Mouse (Mus musculus): ENCODE data around the gene Gcm1.

The Gcm1 gene

DNA sequence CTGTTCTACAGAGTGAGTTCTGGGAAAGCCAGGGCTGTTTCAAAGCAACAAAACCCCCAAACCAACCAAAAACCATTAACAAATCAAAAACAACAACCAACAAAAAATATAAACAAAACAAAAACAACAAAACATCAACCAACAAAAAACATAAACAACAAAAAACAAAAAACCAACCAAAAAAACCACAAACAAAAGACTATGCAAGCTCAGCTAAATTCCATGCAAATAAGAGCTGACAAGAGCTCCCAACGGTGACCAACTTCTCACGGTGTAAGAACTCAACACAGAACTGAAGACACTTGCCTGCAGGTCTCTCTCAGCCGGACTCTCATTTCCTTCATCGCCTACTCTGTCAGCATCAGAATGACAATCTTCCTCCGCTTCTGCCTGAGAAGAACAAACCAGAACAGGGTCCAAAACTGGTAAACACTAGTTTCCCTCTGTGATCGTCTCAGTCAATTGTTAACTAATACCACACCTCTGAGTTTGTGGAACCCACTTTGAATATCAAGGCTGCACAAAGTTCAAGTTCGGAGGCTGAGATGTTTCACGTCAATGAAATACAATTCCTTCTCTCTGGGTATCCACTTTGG lies 52.3 kb downstream of the Gcm1 start:
- DNase-seq, result no peak

DNA sequence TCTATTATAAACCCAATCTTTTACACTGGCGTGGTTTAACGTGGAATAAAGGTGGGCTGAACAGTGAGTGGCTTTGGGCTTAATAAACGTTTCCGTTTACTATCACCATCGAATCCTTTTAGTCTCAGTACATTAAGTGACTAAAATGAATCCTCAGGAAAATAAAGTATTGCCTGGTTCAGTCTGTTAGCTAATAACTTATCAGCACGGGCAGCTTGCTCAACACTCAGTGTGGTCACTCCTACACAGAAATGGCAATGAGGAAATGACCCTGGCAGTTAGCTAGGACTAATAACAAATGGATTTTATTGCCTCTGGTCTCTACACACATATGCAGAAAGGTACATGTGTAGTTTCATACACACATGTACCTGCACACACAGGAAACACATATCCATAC lies 53.2 kb downstream of the Gcm1 start:
- DNase-seq, result peak; percentile 69

- DNase-seq, result no peak
These were observed 53.8 kb downstream of the Gcm1 start for GRCm38 (mm10) chr9:78105501-78105932.

GRCm38 (mm10) chr9:78106821-78107220 lies 55.1 kb downstream of the Gcm1 start:
- no peak for DNase-seq

DNA sequence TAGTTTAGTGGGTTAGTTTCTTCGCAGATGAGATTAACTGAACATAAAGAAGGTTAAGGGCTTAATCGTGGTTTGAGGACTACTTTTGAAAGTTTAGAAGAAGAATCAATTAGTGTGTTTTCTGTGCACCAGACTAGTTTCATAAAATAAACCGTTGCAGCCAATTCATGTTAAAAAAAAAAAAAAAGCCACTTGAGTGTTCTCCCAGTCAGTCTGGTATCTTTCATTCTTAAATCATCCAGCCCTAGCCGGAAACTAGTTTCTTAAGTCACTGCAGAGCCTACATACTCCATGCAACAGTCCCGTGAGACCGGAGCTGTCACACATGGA lies 55.8 kb downstream of the Gcm1 start:
- DNase-seq, result no peak

DNA sequence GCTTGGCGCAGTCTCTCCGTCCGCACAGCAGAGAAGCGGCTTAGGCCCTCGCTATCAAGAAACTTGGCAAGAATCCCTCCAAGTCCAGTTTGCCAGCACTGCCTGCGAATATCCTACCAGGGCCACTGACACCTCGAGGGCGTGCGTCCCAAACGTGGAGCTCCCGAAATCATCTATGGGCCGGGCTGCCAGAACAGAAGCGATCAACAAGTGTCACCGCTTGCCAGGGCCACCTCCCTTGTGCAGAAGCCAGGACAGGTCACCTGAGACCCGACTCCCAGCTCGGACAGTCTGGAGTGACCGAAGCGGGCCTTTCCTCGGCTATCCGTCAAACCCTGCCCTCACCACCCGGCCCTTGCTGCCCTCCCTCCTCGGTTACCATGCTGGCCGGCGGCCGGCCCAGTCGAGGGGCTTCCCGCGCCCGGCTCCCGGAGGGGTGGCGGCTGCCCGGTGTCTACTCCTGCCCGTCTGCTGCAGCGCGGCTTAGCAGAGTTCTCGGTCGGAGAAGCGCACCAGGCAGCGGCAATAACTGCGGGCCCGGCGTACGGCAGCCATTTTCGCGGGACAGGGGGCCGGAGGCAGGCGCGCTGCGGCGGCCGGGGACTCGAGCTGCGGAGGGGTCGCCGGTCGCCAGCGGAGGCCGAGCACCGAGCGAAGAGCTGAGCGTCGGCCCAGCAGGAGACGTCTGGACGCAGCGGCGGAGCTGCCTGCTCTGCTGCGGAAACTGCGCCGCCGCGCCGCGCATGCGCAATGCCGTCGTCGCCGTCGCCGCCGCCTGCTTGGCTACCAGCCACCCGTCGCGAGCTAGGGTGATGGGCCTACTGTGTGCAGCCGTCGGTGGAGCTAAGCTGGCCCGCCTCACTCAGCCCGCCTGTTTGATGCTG lies 56.4 kb downstream of the Gcm1 start:
- DNase-seq, result peak; percentile 79

- peak; percentile 98 for DNase-seq
These were observed 57.1 kb downstream of the Gcm1 start, which contains the start of the genes Fbxo9 and Ick for GRCm38 (mm10) chr9:78108796-78109239. Gene Fbxo9 (minus strand): TSS chr9:78109065. Gene Ick (plus strand): TSS chr9:78109192.

GRCm38 (mm10) chr9:78109656-78110055 lies 57.9 kb downstream of the Gcm1 start:
- peak; percentile 58 for DNase-seq

- no peak for DNase-seq
These were observed 59.7 kb downstream of the Gcm1 start for GRCm38 (mm10) chr9:78111456-78111855.

DNA sequence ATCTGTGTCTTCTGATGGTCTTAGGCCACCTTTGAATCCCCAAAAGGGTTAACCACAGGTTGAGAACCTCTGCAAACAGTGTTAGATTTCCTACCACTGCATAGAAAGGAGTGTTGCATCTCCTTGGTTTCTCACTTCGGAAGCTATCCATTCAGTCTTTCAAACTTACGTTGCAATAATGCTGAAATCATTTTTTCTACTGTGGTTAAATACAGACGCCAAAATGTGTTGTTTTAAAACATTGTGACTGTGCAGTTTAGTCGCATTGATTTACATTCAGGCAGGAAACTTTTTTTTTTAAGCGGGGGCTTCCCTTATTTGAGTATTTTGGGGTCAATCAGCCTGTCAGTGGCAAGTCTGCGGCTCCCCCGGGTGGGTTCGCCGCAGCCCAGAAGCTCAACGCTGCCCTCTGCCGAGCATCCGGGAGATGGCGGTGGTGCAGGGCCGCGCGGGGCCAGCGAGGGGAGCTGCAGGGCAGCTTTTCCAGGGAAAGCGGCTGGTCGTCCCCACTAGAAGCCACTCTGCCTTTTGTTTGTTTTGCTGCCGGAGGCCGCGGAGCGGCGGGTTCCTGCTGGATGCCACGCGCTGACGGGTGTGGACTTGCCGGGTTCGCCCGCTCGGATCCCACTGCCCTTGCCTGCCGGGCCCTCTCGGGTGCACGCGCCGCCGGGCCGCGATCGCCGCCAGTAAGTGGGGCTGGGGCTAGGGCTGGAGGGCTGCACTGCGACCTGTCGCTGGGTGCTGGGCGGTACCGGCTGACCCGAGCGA lies 61.2 kb downstream of the Gcm1 start:
- peak; percentile 93 for DNase-seq

DNA sequence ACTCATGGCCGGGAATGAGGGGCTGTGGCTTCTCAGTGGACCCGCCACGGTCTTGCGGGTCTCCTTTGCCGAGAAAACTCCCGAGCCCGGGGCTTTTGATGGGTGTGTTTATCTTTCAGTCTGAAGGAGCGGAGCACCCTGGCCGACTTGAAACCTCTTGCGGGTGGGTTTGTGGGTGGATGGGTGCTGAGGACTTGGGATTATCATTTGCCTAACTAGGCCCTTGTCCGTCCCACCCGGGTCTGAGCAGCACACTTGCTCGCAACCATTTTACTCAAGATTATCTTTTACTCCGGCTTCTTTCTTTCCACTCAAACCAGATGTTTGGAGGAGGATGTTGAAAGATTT lies 61.8 kb downstream of the Gcm1 start:
- no peak for DNase-seq
